Mouse (Mus musculus) kidney, postnatal 25 days (tissue): ENCODE measurements at regions not wholly inside any gene's neighbourhood (a gene's known extent, or its start where the extent isn't known, plus 50 kb on each side); places are given as distances from the start of the nearest gene placed in this dataset.

Experiments used
- DNase-seq, 2 experiments: peaks; one replicate each; pipeline ENCODE4 v3.0.0; 2021; ENCODE audit warnings: mixed read lengths in 2 of 2

- DNase-seq, result no peak
Observed at GRCm38 (mm10) chr3:149357903-149358569, 367.7 kb upstream of the Adgrl2 start.

GRCm38 (mm10) chr3:149357121-149357520 lies 366.8 kb upstream of the Adgrl2 start:
- no peak for DNase-seq

- DNase-seq, result no peak
Observed at GRCm38 (mm10) chr3:149355362-149355761, 365.0 kb upstream of the Adgrl2 start.

- no peak for DNase-seq
Observed at GRCm38 (mm10) chr3:149353958-149354357, 363.6 kb upstream of the Adgrl2 start.

GRCm38 (mm10) chr3:149352546-149352945 lies 362.2 kb upstream of the Adgrl2 start:
- DNase-seq, result no peak

- no peak for DNase-seq
Observed at GRCm38 (mm10) chr3:149349731-149350130, 359.4 kb upstream of the Adgrl2 start.

GRCm38 (mm10) chr3:149349211-149349697 lies 358.9 kb upstream of the Adgrl2 start:
- DNase-seq, result peak; percentile 82 to 83

GRCm38 (mm10) chr3:149348459-149348971 lies 358.2 kb upstream of the Adgrl2 start:
- DNase-seq, result no peak

GRCm38 (mm10) chr3:149347241-149347992 lies 357.1 kb upstream of the Adgrl2 start:
- DNase-seq, result peak; percentile 60 to 76

- no peak for DNase-seq
Observed at GRCm38 (mm10) chr3:149342511-149342910, 352.2 kb upstream of the Adgrl2 start.

- no peak for DNase-seq
Observed at GRCm38 (mm10) chr3:149339374-149339753, 349.0 kb upstream of the Adgrl2 start.

GRCm38 (mm10) chr3:149338684-149339373 lies 348.5 kb upstream of the Adgrl2 start:
- no peak for DNase-seq

- no peak for DNase-seq
Observed at GRCm38 (mm10) chr3:149335259-149335658, 344.9 kb upstream of the Adgrl2 start.

- no peak for DNase-seq
Observed at GRCm38 (mm10) chr3:149333607-149334006, 343.3 kb upstream of the Adgrl2 start.

GRCm38 (mm10) chr3:149333131-149333530 lies 342.8 kb upstream of the Adgrl2 start:
- DNase-seq, result no peak

- no peak for DNase-seq
Observed at GRCm38 (mm10) chr3:149332105-149332504, 341.8 kb upstream of the Adgrl2 start.

- DNase-seq, result no peak
Observed at GRCm38 (mm10) chr3:149331251-149331960, 341.1 kb upstream of the Adgrl2 start.

- DNase-seq, result peak; percentile 67 to 80
Observed at GRCm38 (mm10) chr3:149330716-149331115, 340.4 kb upstream of the Adgrl2 start.

GRCm38 (mm10) chr3:149330041-149330440 lies 339.7 kb upstream of the Adgrl2 start:
- DNase-seq, result no peak

- DNase-seq, result no peak
Observed at GRCm38 (mm10) chr3:149329615-149330014, 339.3 kb upstream of the Adgrl2 start.

GRCm38 (mm10) chr3:149326664-149327063 lies 336.3 kb upstream of the Adgrl2 start:
- peak; percentile 36 to 60 for DNase-seq

GRCm38 (mm10) chr3:149324088-149324487 lies 333.7 kb upstream of the Adgrl2 start:
- DNase-seq, result no peak

- DNase-seq, result no peak
Observed at GRCm38 (mm10) chr3:149318728-149319127, 328.4 kb upstream of the Adgrl2 start.
